Mouse (Mus musculus) heart, postnatal 0 days (tissue): ENCODE measurements around the gene A2ml1.

ENCODE experiments used
- CTCF ChIP-seq: IDR thresholded peaks from 2 replicates; pipeline ENCODE4 v1.5.1; 2016; ENCODE audit warnings: antibody characterized with exemption, control low read depth, low read depth
- EP300 ChIP-seq: IDR thresholded peaks from 2 replicates; pipeline ENCODE4 v1.6.1; 2016; ENCODE audit warnings: antibody characterized with exemption, low read depth

- TF ChIP-seq EP300: no peak
- TF ChIP-seq CTCF: no peak
Observed at GRCm38 (mm10) chr6:128585642-128586245, 4.3 kb upstream of the A2ml1 start.
